Mouse (Mus musculus) adrenal gland, adult 10 weeks (tissue): ENCODE data around the gene Chd1l. TPM values are rescaled to one million over a fixed set of nuclear protein-coding genes. Genes with fewer than 3 reads are reported as not detected.

Experiments
- polyA plus RNA-seq: library from polyadenylated mRNA; stranded (reverse); fragments of 350-450 nt; fragmentation: Illumina TruSeq; extraction: RNeasy Lipid Tissue Mini Kit (QIAGEN cat#74804); gene quantifications from one replicate; pipeline ENCODE4 v1.2.3, GENCODE M21; 2014; ENCODE audit warnings: low read depth, low replicate concordance

Chd1l gene
- 4.9 TPM for polyA plus RNA-seq

DNA sequence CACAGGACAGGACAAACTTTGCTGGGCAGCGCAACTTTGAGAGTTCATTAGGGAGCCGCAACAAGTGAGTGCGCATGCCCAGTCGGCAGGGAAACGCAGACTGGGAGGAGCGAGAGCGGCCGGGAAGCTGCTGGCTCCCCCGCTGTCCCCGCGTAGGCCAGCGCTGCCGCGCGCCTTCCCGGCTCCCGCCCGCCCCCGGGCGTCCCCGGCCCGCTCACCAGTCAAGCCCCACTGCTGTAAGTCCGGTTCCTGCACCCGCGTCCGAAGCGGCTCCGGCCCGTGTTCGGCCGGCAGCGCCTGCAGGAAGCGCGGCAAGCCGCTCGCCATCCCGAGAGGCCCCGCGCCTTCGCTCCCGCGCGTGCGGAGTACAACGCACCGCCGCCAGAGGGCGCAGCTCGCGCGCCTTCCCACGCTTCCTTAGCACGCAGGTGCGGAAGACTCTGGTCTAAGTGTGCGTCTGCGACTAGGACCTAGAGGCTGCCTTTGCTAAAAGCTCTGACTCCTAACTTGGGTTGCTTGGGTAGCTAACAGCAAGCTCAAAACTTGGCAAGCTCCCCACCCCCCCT lies at the start of gene Chd1l:
TSS of gene Chd1l (minus strand) at position 359 of the 566 bp plus-strand sequence.

GRCm38 (mm10) chr3:97657655-97658411 lies 47.8 kb upstream of the Chd1l start, which contains the start of gene Prkab2:
Gene Prkab2, plus strand, starts transcription at chr3:97658193.

GRCm38 (mm10) chr3:97628391-97629001 lies 18.5 kb upstream of the Chd1l start, which contains the start of gene Fmo5:
Gene Fmo5, plus strand, starts transcription at chr3:97628804.

Other genes with a start within 250 kb of the Chd1l start
- gene Olfr1402, start 188.2 kb downstream of the Chd1l start, polyA plus RNA-seq: not detected
- 19.8 TPM for gene Fmo5, start 18.6 kb upstream of the Chd1l start, polyA plus RNA-seq
- 21.2 TPM for gene Prkab2, start 48.0 kb upstream of the Chd1l start, polyA plus RNA-seq
- gene Gm17651, start 64.5 kb upstream of the Chd1l start, polyA plus RNA-seq: not detected